Mouse (Mus musculus) brain, embryonic 14.5 days (tissue): ENCODE data around the gene Acadsb. TPM values are rescaled to one million over a fixed set of nuclear protein-coding genes. Genes with fewer than 3 reads are reported as not detected.

Experiments used
- DNase-seq: peaks from one replicate; pipeline ENCODE4 v3.0.0-alpha.2; 2011; ENCODE audit warnings: low read depth
- CTCF ChIP-seq: fragments of 200-500 bp; IDR thresholded peaks from 2 replicates; pipeline ENCODE4 v1.5.1; 2012; ENCODE audit warnings: inconsistent platforms, mild to moderate bottlenecking, moderate library complexity, borderline replicate concordance; ENCODE audit not compliant: insufficient read depth, insufficient read length; ENCODE audit errors: extremely low read depth
- POLR2A ChIP-seq: fragments of 200-500 bp; IDR thresholded peaks from 2 replicates; pipeline ENCODE4 v1.6.1; 2012; ENCODE audit warnings: mild to moderate bottlenecking, inconsistent platforms, borderline replicate concordance; ENCODE audit not compliant: poor library complexity, insufficient read depth, insufficient read length, severe bottlenecking; ENCODE audit errors: extremely low read depth
- polyA plus RNA-seq: library from polyadenylated mRNA; depleted of rRNA; stranded (reverse); fragments of >200 nt; gene quantifications from 2 replicates; pipeline ENCODE4 v1.2.3, GENCODE M21; 2012; rRNA removed

Acadsb gene
- polyA plus RNA-seq, 1 experiment, result 29.4 TPM

DNA sequence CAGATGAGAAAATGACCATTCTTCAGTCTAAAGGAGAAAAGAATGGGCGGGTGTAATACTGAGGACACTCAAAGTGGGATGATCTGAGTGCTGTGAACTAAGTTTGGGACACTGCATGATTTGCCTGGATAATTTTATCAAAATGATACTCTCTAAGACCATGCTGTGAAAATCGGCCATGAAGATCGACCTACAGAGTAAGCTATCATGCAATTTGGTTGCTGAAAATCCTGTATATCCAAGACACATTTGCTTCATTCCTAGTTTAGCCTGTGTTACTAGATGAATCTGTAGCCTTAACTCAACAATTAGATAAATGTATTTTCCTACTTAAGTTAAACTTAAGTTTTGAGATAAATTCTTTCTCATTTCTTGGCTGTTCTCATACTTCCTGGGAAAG, 56.9 kb downstream of the Acadsb start:
- no peak for DNase-seq
- TF ChIP-seq CTCF (no peak), POLR2A (no peak)

DNA sequence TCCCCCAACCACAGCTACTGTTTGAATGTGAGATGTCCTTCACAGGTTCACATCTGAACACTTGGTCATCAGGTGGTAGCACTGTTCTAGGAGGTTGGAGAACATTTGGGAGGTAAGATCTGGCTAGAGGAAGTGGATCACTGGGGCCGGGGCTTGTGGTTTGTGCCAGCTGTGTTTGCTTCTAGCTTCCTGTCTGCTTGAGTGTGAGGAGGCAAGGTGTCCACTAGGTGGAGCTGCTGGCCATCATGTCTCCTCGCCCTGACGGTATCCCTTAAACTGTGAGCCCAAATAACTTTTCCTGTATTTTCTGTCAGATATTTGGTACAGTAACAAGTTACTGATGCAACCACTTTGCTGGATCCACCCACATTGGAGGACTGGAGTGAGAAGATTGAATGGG, 59.1 kb downstream of the Acadsb start:
- DNase-seq, result no peak
- TF ChIP-seq CTCF (peak; percentile 27; the same call in 1 of the 2 replicates), POLR2A (no peak)

DNA sequence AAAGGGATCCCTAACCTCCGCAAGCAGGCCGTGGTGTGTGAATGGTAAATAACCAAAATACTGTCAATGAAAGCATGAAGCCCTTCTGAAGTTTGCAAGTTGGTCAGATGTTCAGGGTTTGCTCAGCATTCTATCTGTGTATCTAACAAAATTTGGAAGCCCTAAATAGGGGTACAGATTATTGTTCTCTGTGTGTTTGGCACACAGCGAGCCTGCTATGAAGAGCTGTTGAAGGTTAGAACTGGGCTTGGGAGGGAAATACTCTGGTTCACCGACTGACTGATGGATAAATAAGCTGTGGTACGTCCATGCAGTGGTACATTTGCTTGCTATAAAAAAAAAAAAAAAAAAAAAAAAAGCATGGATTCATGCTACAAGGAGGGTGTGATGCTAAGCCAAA, 61.1 kb downstream of the Acadsb start:
- no peak for DNase-seq
- TF ChIP-seq CTCF, result no peak
- TF ChIP-seq POLR2A, result no peak

DNA sequence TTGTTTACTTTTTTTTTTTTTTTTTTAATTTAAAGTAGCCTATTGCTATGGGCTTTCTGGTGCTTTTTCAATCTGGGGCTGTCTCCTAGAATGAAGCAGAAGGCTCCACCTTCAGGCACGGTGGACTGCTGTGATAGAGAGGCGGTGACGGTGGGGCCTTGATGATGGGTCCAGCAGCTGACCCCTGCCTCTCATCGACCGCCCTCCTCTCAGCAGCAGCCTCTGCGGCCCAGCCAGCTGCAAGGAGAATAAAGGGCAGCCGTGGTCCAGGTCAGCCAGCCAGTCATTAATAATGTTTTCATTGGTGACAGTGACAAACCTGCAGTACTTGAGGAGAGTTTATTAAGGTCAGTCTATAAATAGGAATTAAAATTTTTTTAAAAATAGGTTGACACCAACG, 66.7 kb downstream of the Acadsb start:
- TF ChIP-seq POLR2A, result no peak
- no peak for TF ChIP-seq CTCF
- no peak for DNase-seq

DNA sequence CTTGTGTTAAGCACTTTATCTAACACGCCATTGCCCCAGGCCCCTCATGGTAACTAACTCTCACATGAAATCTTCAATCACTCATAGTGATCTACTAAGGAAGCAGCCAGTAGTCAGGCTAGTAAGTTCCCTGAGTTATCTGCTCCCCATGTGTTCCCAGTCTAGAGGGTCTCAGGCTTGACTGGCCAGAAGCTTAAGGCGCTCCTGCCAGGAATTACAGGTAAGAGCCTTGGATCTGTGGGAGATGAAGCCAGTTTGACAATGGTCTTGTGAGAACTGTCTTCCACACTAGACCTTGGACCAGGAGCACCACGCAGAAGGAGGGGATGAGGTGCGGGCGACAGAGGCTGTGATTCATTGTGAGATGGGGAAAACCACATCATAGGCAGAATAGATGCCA, 68.0 kb downstream of the Acadsb start:
- no peak for DNase-seq
- no peak for TF ChIP-seq CTCF

Other genes starting within 250 kb of the Acadsb start
- gene 5430419D17Rik, start 236.2 kb upstream of the Acadsb start, polyA plus RNA-seq, result 0.01 TPM in 2 replicates
- 0.03 and 0.16 TPM in 2 replicates for gene Cuzd1, start 88.3 kb upstream of the Acadsb start, polyA plus RNA-seq
- gene Fam24b, start 81.1 kb upstream of the Acadsb start, polyA plus RNA-seq, result not detected in 2 replicates
- gene Fam24a, start 76.7 kb upstream of the Acadsb start, polyA plus RNA-seq, result not detected in 2 replicates
- gene 2310057M21Rik, start 47.8 kb upstream of the Acadsb start, polyA plus RNA-seq, result 14.0 and 18.4 TPM in 2 replicates
- gene Pstk, start 39.5 kb upstream of the Acadsb start, polyA plus RNA-seq, result 36.7 and 43.2 TPM in 2 replicates
- gene Ikzf5, start 80 bp upstream of the Acadsb start, polyA plus RNA-seq, result 19.6 and 20.5 TPM in 2 replicates
- 3.1 and 3.5 TPM in 2 replicates for gene Hmx3, start 132.3 kb downstream of the Acadsb start, polyA plus RNA-seq
- 2.3 and 3.0 TPM in 2 replicates for gene Hmx2, start 138.2 kb downstream of the Acadsb start, polyA plus RNA-seq
- 147 and 194 TPM in 2 replicates for gene Bub3, start 149.6 kb downstream of the Acadsb start, polyA plus RNA-seq